Mouse (Mus musculus): ENCODE measurements around the gene Ccdc96. TPM values are rescaled to one million over a fixed set of nuclear protein-coding genes. Genes with fewer than 3 reads are reported as not detected.

The Ccdc96 gene
- 0.35 TPM for total RNA-seq (2023)

DNA sequence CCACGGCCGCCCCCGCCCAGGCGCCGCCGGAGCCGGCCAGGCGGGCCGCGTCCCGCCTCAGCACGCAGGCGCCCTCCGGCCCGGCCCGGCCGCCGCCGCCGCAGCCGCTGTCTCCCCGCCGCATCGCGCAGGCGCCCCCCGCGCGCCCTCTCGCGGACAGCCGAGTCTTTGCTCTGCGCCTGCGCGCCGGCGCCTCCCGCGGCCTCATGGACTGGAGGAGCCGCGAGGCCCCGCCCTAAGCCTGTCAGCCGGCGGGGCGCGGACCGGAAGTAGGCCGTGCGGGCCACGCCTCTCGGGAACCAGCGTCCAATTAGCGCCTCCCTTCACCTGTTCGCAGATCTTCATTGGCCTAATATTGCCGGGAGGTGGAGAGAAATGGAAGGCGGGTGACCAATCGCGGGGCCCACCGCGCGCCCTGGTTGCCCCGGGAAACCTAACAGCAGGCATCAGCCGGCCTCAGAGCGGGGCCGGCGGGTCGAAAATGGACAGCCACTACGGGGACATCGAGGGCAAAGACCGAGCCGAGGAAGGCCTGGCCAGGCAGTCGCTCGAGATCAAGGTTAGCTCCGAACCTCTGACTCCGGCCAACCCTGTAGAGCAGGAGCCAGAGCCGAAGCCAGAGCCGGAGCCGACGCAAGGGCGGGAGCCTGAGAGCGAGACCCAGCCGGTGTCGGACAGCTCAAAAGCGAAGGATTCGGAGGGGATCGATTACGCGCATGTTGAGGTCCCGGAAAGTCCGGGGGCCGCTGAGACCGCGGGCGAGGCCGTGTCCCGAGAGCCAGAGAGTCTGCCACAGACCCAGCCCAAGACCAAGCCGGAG lies at the start of gene Ccdc96, which contains the start of gene Tada2b:
TSS of gene Ccdc96 (plus strand) at position 418 of the 820 bp plus-strand sequence.
TSS of gene Tada2b (minus strand) at position 115 of the 820 bp plus-strand sequence.

DNA sequence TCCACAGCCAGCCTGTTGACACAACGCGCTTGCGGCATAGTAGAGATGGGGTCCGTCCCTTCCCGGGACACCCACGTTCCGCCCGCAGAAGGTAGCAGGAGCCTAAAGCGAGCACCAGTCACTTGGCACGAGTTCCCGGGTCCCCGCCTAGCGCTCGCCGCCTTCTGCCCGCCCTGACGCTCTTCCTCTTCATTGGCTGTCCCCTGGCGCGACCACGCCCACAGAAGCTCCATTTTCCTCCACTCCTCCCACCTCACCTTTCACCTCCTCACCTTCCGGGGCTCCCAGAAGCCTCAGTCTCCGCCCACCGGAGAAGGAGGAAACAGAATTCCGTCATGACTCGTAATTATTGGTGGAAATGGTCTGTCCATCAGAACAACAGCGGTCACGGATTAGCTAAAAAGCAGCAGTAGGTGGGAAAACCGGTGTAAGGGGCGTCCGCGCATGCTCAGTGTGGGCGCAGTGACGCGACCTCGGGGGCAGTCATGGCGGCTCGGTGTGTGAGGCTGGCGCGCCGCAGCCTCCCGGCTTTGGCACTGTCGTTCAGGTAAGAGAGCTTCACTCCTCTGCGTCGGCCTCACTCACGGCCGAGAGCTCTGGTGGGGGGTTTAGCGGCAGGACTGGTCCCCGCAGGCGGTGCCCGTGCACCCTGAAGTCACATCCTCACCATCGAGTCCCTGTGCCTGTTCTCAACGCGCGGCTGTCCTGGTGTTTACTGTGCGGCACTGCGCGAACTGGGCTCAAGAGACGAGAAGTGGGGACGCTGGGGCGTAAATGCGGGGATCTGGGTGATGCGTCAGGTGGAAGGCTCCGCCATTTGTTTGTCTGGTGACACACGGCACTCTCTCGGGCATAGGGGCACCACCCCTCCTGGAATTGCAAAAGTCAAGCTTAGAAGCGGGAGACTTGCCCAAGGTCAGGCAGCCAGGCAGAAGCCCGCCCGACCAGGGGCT lies 19.4 kb upstream of the Ccdc96 start, which contains the start of gene Grpel1:
TSS of gene Grpel1 (plus strand) at position 290 of the 953 bp plus-strand sequence.

Other genes with a start within 250 kb of the Ccdc96 start
- gene Sorcs2, start 86.4 kb upstream of the Ccdc96 start, total RNA-seq (2023) = 11.3 TPM
- 32.0 TPM for gene Grpel1, start 19.6 kb upstream of the Ccdc96 start, total RNA-seq (2023)
- gene Tada2b, start 303 bp upstream of the Ccdc96 start, total RNA-seq (2023) = 23.4 TPM
- gene Tbc1d14, start 108.7 kb downstream of the Ccdc96 start, total RNA-seq (2023) = 90.8 TPM
- gene D5Ertd579e, start 211.4 kb downstream of the Ccdc96 start, total RNA-seq (2023) = 40.7 TPM

Measured in CD4-positive naive resting alpha-beta T cell, adult 76 days (primary cell).